Mouse (Mus musculus) cerebellum, adult 2 months (tissue): ENCODE data around the gene Mmp19. TPM values are rescaled to one million over a fixed set of nuclear protein-coding genes. Genes with fewer than 3 reads are reported as not detected.

Experiments
- DNase-seq, 2 experiments: peaks; one replicate each; pipeline ENCODE4 v3.0.0; 2021
- H3K27ac ChIP-seq: fragments of 200-500 bp; 2 replicates; pipeline ENCODE4 v1.5.1; 2012; ENCODE audit warnings: low read length, control low read depth, inconsistent platforms; ENCODE audit not compliant: insufficient read depth
- H3K27me3 ChIP-seq: fragments of 200-500 bp; 2 replicates; pipeline ENCODE4 v1.6.1; 2012; ENCODE audit warnings: inconsistent platforms, mild to moderate bottlenecking, low read length, moderate library complexity; ENCODE audit not compliant: control insufficient read depth, insufficient read depth
- H3K4me1 ChIP-seq: fragments of 200-500 bp; 2 replicates; pipeline ENCODE4 v1.6.1; 2011; ENCODE audit warnings: low read length; ENCODE audit not compliant: control insufficient read depth, insufficient read depth
- H3K4me3 ChIP-seq: fragments of 200-500 bp; replicated peaks from 2 replicates; pipeline ENCODE3; 2011; ENCODE audit warnings: mild to moderate bottlenecking, low read depth, low read length, control low read depth; ENCODE audit not compliant: insufficient read depth
- CTCF ChIP-seq: fragments of 200-500 bp; IDR thresholded peaks from 2 replicates; pipeline ENCODE4 v1.5.1; 2011; ENCODE audit warnings: low read depth, mild to moderate bottlenecking, control low read depth, low read length, moderate library complexity, borderline replicate concordance; ENCODE audit not compliant: insufficient read depth
- POLR2A ChIP-seq: fragments of 200-500 bp; IDR thresholded peaks from 2 replicates; pipeline ENCODE4 v1.6.1; 2011; ENCODE audit warnings: low read length, control low read depth, borderline replicate concordance; ENCODE audit not compliant: insufficient read depth
- WGBS: fragments of 180-500 bp; shearing (Covaris S2); methylation state at CpG from one replicate; pipeline ENCODE4 v1.1.7; 2018; 5-methylcytosine and 5-hydroxymethylcytosine counted together
- polyA plus RNA-seq: library from polyadenylated mRNA; depleted of rRNA; stranded (reverse); fragments of >200 nt; gene quantifications from 2 replicates; pipeline ENCODE4 v1.2.3, GENCODE M21; 2012; rRNA removed

The Mmp19 gene
- 0.61 and 0.70 TPM in 2 replicates for polyA plus RNA-seq

DNA sequence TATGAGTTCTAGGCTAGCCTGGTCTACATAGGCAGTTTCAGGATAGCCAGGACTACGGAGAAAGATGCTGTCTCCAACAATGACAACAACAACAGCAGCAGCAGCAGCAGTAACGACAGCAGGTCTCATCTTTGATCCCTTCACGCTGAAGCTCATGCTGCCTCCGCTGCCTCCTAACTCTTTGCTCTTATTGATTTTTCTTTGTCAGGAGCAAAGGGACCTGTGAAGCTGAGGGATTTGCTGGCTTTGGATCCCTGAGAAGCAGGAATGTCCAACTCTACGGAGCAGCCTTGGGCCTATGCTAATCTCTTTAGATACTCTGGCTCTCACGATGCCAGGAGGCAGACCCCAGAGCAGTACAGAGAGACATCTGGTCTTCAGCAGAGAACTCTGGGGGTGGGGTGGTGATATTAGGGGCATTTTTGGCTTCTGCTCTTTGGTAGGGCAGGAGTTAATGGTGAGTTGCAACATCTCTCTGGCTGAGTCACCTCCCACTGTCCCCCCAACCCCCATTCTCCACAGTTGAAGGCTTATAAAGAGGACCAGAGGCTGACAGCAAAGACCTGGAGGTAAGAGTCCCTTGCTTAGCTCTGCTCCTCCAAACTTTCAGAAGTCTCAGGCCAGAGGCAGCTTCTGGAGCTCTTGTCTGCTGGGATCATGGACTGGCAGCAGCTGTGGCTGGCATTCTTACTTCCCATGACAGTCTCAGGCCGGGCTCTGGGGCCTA is at the start of gene Mmp19:
Mmp19 (plus strand) TSS at position 513 of the 727 bp plus-strand sequence.
- 58% methylated on average over 7 of the region's 7 CpGs for WGBS
- H3K27ac ChIP-seq = no peak within 1 kb of the TSS
- no peak for DNase-seq

GRCm38 (mm10) chr10:128742616-128743015 is 48.1 kb upstream of the Mmp19 start:
- no peaks in the 10 kb centered on the region for H3K27me3 ChIP-seq
- DNase-seq = no peak
- H3K27ac ChIP-seq = no peak overlapping the region
- H3K4me1 ChIP-seq = peaks cover 4% of the 10 kb centered on the region; the same call in 1 of the 2 replicates
- no peak overlapping the region for H3K4me3 ChIP-seq
- WGBS = 37% methylated on average over 4 of the region's 4 CpGs
- TF ChIP-seq POLR2A = no peak
- no peak for TF ChIP-seq CTCF

More for the DNA sequence above, at the start of gene Mmp19:
- Histone ChIP-seq H3K4me1 (no peaks in the 10 kb centered on the region; the same call in 1 of the 2 replicates), H3K27me3 (no peaks in the 10 kb centered on the region), H3K4me3 (no peak within 1 kb of the TSS)
- TF ChIP-seq POLR2A (no peak), CTCF (no peak)

- no peak for DNase-seq
- 4% methylated on average over 7 of the region's 7 CpGs for WGBS
- Histone ChIP-seq H3K4me3 (peak overlapping the region; percentile 95), H3K4me1 (peaks cover 4% of the 10 kb centered on the region; the same call in 1 of the 2 replicates), H3K27ac (no peak overlapping the region), H3K27me3 (no peaks in the 10 kb centered on the region)
- TF ChIP-seq POLR2A = no peak
- TF ChIP-seq CTCF = no peak
Observed at GRCm38 (mm10) chr10:128743235-128743634, 47.5 kb upstream of the Mmp19 start.

DNA sequence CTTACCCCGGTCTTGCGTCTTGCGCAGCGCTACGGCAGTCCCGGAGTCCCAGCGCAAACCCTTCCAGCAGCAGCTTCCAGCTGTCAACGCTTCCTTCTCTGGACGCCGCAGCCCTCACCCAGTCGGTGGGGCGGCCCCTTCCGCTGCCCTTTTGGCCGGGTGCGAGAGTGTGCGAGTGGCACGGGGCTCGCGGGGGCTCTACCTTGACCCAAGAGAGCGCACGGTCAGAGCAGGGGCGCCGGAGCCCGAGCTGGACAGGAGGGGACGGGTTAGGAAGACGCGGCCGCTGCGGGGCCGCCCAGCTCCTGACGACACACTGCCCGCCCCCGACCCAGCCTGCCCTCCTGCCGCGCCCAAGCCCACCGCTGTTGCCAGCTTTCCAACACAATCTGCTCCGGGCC is 46.9 kb upstream of the Mmp19 start:
- Histone ChIP-seq H3K4me3 (peak overlapping the region; percentile 95), H3K4me1 (peaks cover 4% of the 10 kb centered on the region; the same call in 1 of the 2 replicates), H3K27ac (peak overlapping the region; percentile 15), H3K27me3 (no peaks in the 10 kb centered on the region)
- DNase-seq = peak; percentile 40 to 70
- 0% methylated on average over 37 of the region's 37 CpGs for WGBS
- TF ChIP-seq CTCF (no peak), POLR2A (no peak; the same call in 1 of the 2 replicates)

DNA sequence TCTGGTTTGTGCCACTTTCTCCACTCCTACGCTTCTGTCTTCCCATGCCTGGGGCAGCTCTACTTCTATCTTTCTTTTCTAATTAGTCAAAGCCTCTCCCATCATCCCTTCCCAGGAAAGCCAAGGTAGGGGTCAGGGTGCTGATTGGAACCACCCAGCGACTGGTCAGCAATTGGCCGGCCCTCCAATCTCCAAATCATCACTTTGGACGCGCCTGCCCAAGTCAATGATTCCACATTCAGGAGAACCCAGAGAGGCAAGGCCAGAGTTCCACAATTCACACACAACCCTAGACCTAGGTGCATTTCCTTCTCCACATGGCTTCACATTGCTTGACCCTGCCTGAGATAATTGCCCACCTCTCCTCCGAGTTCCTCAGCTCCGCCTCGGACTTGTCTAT is 46.5 kb upstream of the Mmp19 start:
- H3K27me3 ChIP-seq = no peaks in the 10 kb centered on the region
- WGBS = 38% methylated on average over 8 of the region's 8 CpGs
- TF ChIP-seq POLR2A (no peak), CTCF (no peak)
- no peak overlapping the region for H3K27ac ChIP-seq
- no peak for DNase-seq
- H3K4me1 ChIP-seq = peaks cover 4% of the 10 kb centered on the region; the same call in 1 of the 2 replicates
- H3K4me3 ChIP-seq = peak overlapping the region; percentile 95

GRCm38 (mm10) chr10:128744680-128745601 is 45.8 kb upstream of the Mmp19 start, which contains the start of gene Dgka:
Gene Dgka (minus strand): TSS chr10:128744855.
- TF ChIP-seq POLR2A (no peak), CTCF (0 out of 2 replicates have a peak, but pooled peaks have one; percentile 1)
- H3K4me1 ChIP-seq = peaks cover 4% of the 10 kb centered on the region; the same call in 1 of the 2 replicates
- peak within 1 kb of the TSS; percentile 95 for H3K4me3 ChIP-seq
- no peak for DNase-seq
- no peaks in the 10 kb centered on the region for H3K27me3 ChIP-seq
- 37% methylated on average over 18 of the region's 18 CpGs for WGBS
- peak within 1 kb of the TSS; percentile 15 for H3K27ac ChIP-seq

DNA sequence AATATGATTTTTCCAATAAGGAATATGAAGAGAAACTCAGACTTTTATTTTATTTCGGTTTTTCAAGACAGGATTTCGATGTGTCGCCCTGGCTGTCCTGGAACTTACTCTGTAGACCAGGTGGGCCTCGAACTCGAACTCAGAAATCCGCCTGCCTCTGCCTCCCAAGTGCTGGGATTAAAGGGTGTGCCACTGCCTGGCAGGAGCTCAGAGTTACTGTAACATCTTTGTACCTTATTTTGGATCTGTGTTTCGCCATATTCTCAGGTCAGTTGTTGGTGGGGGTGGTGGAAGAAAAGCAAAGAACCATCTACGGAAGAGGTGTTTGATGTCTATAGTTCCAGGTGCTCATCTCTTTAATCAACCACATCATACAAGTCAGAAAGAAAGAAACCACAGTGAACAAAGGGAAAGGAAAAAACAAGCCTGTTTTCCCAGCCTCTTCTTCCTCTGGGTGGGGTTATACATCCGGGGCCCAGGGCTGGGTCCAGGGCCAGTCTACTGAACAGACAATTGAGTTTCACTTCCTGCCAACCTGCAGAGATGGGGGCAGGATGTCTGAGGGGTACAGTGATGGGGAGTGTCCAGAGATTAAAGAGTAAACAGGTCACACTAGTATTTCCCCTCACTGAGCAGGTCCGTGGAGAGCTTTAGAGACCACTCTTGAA is 44.6 kb upstream of the Mmp19 start:
- no peak overlapping the region for H3K4me3 ChIP-seq
- TF ChIP-seq POLR2A (no peak), CTCF (no peak)
- H3K27me3 ChIP-seq = no peaks in the 10 kb centered on the region
- no peak for DNase-seq
- 95% methylated on average over 10 of the region's 10 CpGs for WGBS
- peaks cover 4% of the 10 kb centered on the region; the same call in 1 of the 2 replicates for H3K4me1 ChIP-seq
- no peak overlapping the region for H3K27ac ChIP-seq
